9 mouse cellular contexts compared by ENCODE assay signal in the genomic region with DNA sequence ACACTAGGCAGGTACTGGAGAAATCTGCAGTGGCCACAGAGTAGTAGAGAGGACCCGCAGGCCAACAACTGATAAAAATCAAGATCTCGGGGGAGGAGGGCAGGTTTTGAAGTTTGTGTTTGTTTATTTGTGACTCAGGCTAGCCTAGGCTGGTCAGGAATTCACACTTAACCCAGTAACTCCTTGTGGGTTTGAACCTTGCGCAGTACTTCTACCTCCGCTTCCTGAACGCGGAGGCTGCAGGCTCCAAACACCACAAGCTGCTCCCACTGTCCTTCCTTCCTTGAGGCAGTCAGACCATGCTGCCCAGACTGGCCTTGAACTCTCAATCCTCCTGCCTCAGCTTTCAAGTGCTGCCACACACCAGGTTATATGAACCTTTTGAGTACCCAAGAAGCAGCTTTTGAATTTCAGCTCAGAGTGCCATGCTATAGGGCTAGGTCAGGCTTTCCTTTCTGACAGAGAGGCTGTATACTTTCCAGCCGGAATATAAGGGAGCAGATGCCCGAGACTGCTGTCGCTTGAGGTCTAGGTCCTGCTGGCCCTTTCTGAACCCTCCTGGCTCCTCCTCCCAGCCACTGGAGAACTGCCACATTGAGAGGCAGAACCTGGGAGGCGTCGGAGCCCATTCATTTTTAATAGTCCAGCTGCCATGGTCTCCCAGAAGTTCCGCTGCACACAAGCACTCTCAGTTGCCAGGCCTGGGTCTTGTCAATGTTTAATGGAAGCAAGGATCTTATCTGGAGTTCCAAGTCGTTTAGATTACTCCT. TPM values are rescaled to one million over a fixed set of nuclear protein-coding genes. Genes with fewer than 3 reads are reported as not detected.
DNase-seq lines count a peak whose midpoint lies in the region; ATAC-seq and TF ChIP-seq lines count a peak whose summit lies in the region.
"Had no signal": no experiment of that assay in that cellular context is flagged by ENCODE, and none has a peak within 500 bp of the region (broad histone marks: within the 10 kb centered on the region; RNA-seq: fewer than 3 reads in every experiment).

No protein-coding gene starts in this region.

- no peaks in the 10 kb centered on the region for H3K9me3 ChIP-seq in heart, embryonic 10.5 days
- H3K9me3 ChIP-seq in lung, postnatal 0 days (ENCODE audit: low read length) = no peaks in the 10 kb centered on the region

- H3K36me3 ChIP-seq in heart, embryonic 10.5 days = no peaks in the 10 kb centered on the region
- no peaks in the 10 kb centered on the region for H3K36me3 ChIP-seq in lung, postnatal 0 days (ENCODE audit: insufficient read depth, low read length)

- no peak for TF ChIP-seq CTCF in cortical plate, adult 2 months (IDR thresholded peaks at IDR 0.05; ENCODE audit: extremely low read depth, insufficient read depth, low read length)
- TF ChIP-seq CTCF in lung, postnatal 0 days (IDR thresholded peaks at IDR 0.05) = no peak

- TF ChIP-seq POLR2A in cortical plate, adult 2 months (IDR thresholded peaks at IDR 0.05; ENCODE audit: extremely low read depth, insufficient read depth, low read length) = no peak

- peak overlapping the region; percentile 34 for H3K9ac ChIP-seq in lung, postnatal 0 days (replicated peaks; ENCODE audit: low read depth)

- 37% methylated on average over 13 of the region's 13 CpGs for WGBS in heart, embryonic 10.5 days
- 26% methylated on average over 13 of the region's 13 CpGs for WGBS in lung, postnatal 0 days

- H3K4me3 ChIP-seq in cortical plate, adult 2 months (ENCODE audit: insufficient read depth, low read length) = no peak overlapping the region
- H3K4me3 ChIP-seq in heart, embryonic 10.5 days = peak overlapping the region; percentile 55
- H3K4me3 ChIP-seq in lung, postnatal 0 days (ENCODE audit: low read depth, low read length) = peak overlapping the region; percentile 18; the same call in 1 of the 2 replicates

- H3K27me3 ChIP-seq in heart, embryonic 10.5 days (ENCODE audit: insufficient read depth, poor library complexity, severe bottlenecking) = peaks cover 12% of the 10 kb centered on the region; the same call in 1 of the 2 replicates
- no peaks in the 10 kb centered on the region for H3K27me3 ChIP-seq in lung, postnatal 0 days (replicated peaks; ENCODE audit: insufficient read depth, low read length)

- DNase-seq in cerebellum, adult 11-12 months = peak; percentile 36
- no peak for DNase-seq in cerebellum, postnatal 4 days (ENCODE audit: low spot score in 2 of 2)
- no peak for DNase-seq in heart, embryonic 10.5 days (ENCODE audit: low spot score)
- DNase-seq in kidney, adult 9 months = peak; percentile 72
- DNase-seq in lung, postnatal 0 days (ENCODE audit: low spot score) = peak; percentile 82
- peak; percentile 70 for DNase-seq in testis, postnatal 10 days (ENCODE audit: low spot score)
- DNase-seq in Muller cell, postnatal 12 days (ENCODE audit: inconsistent ontology term) = no peak

- H3K4me1 ChIP-seq in cortical plate, adult 2 months (ENCODE audit: control insufficient read depth, insufficient read depth, low read length) = peaks cover 5% of the 10 kb centered on the region; the same call in 1 of the 2 replicates
- peaks cover 73% of the 10 kb centered on the region for H3K4me1 ChIP-seq in heart, embryonic 10.5 days
- peaks cover 67% of the 10 kb centered on the region for H3K4me1 ChIP-seq in lung, postnatal 0 days (ENCODE audit: insufficient read depth, low read depth, low read length)

- peak overlapping the region; percentile 54 for H3K4me2 ChIP-seq in lung, postnatal 0 days (replicated peaks; ENCODE audit: low read depth, low read length)

- TF ChIP-seq EP300 in lung, postnatal 0 days (IDR thresholded peaks at IDR 0.05) = peak; percentile 60; the same call in 1 of the 2 replicates

- no peak for ATAC-seq in lung, postnatal 0 days

- peak overlapping the region; percentile 83 for H3K27ac ChIP-seq in cortical plate, adult 2 months (ENCODE audit: insufficient read depth, low read length)
- peak overlapping the region; percentile 93 for H3K27ac ChIP-seq in heart, embryonic 10.5 days
- H3K27ac ChIP-seq in lung, postnatal 0 days (ENCODE audit: low read length) = peak overlapping the region; percentile 97

RNA-seq across cellular contexts. Expression of a gene that starts 12.9 kb away (rescaled TPM):
- 0.13 and 0.19 TPM in 2 replicates for polyA plus RNA-seq in cortical plate, adult 2 months (2012; rRNA removed)
- 1.1 and 2.0 TPM in 2 replicates for polyA plus RNA-seq in heart, embryonic 10.5 days (2016; fragmentation: Nextera tagmentation; extraction: Ambion mirVana)
- 0.29 TPM in 1 of 2 replicates, not detected in the other for polyA plus RNA-seq in lung, postnatal 0 days (2015; fragmentation: Nextera tagmentation; extraction: Ambion mirVana)
- polyA plus RNA-seq: large intestine, adult 2 months had no signal

RNA-seq across cellular contexts. Expression of a gene that starts 19.2 kb away (rescaled TPM):
- 16.0 and 19.8 TPM in 2 replicates for polyA plus RNA-seq in cortical plate, adult 2 months (2012; rRNA removed)
- polyA plus RNA-seq in heart, embryonic 10.5 days (2016; fragmentation: Nextera tagmentation; extraction: Ambion mirVana) = 26.1 and 34.2 TPM in 2 replicates
- 177 and 184 TPM in 2 replicates for polyA plus RNA-seq in lung, postnatal 0 days (2015; fragmentation: Nextera tagmentation; extraction: Ambion mirVana)

Comparison
In these comparisons a context has a peak if more than half of its experiments do, and no peak if none do; other contexts are left out.
1. DNase-seq: peak in cerebellum, adult 11-12 months (single experiment), kidney, adult 9 months (single experiment), lung, postnatal 0 days (single experiment) and testis, postnatal 10 days (single experiment); none in cerebellum, postnatal 4 days (0 of 2), heart, embryonic 10.5 days (single experiment) and Muller cell, postnatal 12 days (single experiment).
2. Peak in every context shown above with its lines, with median percentiles within 50 percentile points of each other: H3K27ac ChIP-seq.